Mouse (Mus musculus) small intestine, adult 2 months (tissue): Measurements from ENCODE around the gene Nkd2. TPM values are rescaled to one million over a fixed set of nuclear protein-coding genes. Genes with fewer than 3 reads are reported as not detected.

ENCODE experiments used
- H3K27ac ChIP-seq: fragments of 200-500 bp; 2 replicates; pipeline ENCODE4 v1.5.1; 2012; ENCODE audit warnings: low read depth, low read length, control low read depth, inconsistent platforms; ENCODE audit not compliant: insufficient read depth
- H3K27me3 ChIP-seq: fragments of 200-500 bp; 2 replicates; pipeline ENCODE4 v1.6.1; 2012; ENCODE audit warnings: mild to moderate bottlenecking, moderate library complexity, low read length, inconsistent platforms; ENCODE audit not compliant: control insufficient read depth, insufficient read depth
- H3K36me3 ChIP-seq: fragments of 200-500 bp; 2 replicates; pipeline ENCODE4 v1.6.1; 2012; ENCODE audit warnings: mild to moderate bottlenecking, low read length, control low read depth, inconsistent platforms; ENCODE audit not compliant: control insufficient read depth, insufficient read depth
- H3K4me1 ChIP-seq: fragments of 200-500 bp; 2 replicates; pipeline ENCODE4 v1.6.1; 2012; ENCODE audit warnings: low read length, inconsistent platforms, mixed read lengths; ENCODE audit not compliant: control insufficient read depth, insufficient read depth, insufficient read length
- H3K4me3 ChIP-seq: fragments of 200-500 bp; 2 replicates; pipeline ENCODE4 v1.5.1; 2012; ENCODE audit warnings: low read depth, mild to moderate bottlenecking, control low read depth, inconsistent platforms, low read length, moderate library complexity
- CTCF ChIP-seq: fragments of 200-500 bp; IDR thresholded peaks from 2 replicates; pipeline ENCODE4 v1.5.1; 2012; ENCODE audit warnings: low read depth, mild to moderate bottlenecking, control low read depth, inconsistent platforms, low read length, moderate library complexity, mixed read lengths; ENCODE audit not compliant: insufficient replicate concordance, insufficient read length; ENCODE audit errors: extremely low read depth
- POLR2A ChIP-seq: fragments of 200-500 bp; IDR thresholded peaks from 2 replicates; pipeline ENCODE4 v1.6.1; 2012; ENCODE audit warnings: low read depth, mild to moderate bottlenecking, control low read depth, inconsistent platforms, low read length, moderate library complexity
- WGBS: fragments of 180-500 bp; shearing (Covaris S2); methylation state at CpG from one replicate; pipeline ENCODE4 v1.1.7; 2018; 5-methylcytosine and 5-hydroxymethylcytosine counted together
- polyA plus RNA-seq: library from polyadenylated mRNA; depleted of rRNA; stranded (reverse); fragments of >200 nt; gene quantifications from 2 replicates; pipeline ENCODE4 v1.2.3, GENCODE M21; 2012

Gene Nkd2
- polyA plus RNA-seq, 1 experiment: 10.1 TPM

DNA sequence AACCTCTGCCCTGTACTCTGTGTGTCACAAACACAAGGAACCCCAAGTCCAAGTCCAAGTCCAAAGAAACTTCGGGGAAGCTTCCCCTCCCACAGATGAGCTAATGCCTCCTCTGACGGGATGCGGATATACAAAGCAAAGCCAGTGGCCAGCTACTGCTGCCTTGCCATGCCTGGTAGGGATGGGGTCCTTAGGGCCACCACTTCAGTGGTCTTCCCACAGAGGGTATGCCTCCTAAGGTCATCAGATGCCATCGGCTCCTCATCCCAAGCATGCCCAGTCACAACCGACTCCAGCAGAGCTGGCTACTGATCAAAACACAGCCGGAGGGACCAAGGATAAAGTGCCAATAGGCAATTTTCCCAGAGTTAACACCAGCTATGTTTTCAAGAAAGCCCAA lies 10.9 kb downstream of the Nkd2 start:
- peaks cover 3% of the 10 kb centered on the region; the same call in 1 of the 2 replicates for H3K4me1 ChIP-seq
- no peaks in the 10 kb centered on the region for H3K27me3 ChIP-seq
- TF ChIP-seq CTCF: no peak
- no peak for TF ChIP-seq POLR2A
- 63% methylated on average over 6 of the region's 6 CpGs for WGBS
- no peak overlapping the region for H3K4me3 ChIP-seq
- no peaks in the 10 kb centered on the region for H3K36me3 ChIP-seq
- no peak overlapping the region for H3K27ac ChIP-seq

GRCm38 (mm10) chr13:73835791-73836190 lies 11.6 kb downstream of the Nkd2 start:
- Histone ChIP-seq H3K36me3 (no peaks in the 10 kb centered on the region), H3K27me3 (no peaks in the 10 kb centered on the region), H3K4me3 (no peak overlapping the region), H3K4me1 (peaks cover 3% of the 10 kb centered on the region; the same call in 1 of the 2 replicates), H3K27ac (no peak overlapping the region)
- TF ChIP-seq CTCF (no peak), POLR2A (no peak)
- WGBS: 30% methylated on average over 4 of the region's 4 CpGs

DNA sequence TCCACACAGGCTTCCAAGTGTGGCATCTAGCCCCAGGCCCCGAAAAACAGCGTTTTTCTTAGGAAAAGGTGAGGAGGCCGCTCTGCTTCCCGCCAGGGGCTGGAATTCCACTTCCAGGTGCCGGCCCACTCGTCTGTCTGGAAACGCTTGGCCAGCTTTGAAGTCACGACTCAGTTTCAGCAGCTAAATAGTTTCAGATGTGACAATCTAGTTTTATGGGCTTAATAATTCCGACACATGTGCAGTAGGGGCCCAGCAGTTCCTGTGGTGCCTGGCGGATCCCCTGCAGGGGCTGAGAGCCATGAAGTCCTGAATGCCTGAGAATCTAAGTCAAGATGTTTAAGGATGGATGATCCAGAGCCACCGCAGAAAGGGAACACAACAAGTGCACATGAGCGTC lies 13.6 kb downstream of the Nkd2 start:
- TF ChIP-seq CTCF: no peak
- no peaks in the 10 kb centered on the region for H3K27me3 ChIP-seq
- 76% methylated on average over 12 of the region's 12 CpGs for WGBS

GRCm38 (mm10) chr13:73831486-73831885 lies 15.9 kb downstream of the Nkd2 start:
- Histone ChIP-seq H3K27ac (no peak overlapping the region), H3K36me3 (no peaks in the 10 kb centered on the region), H3K4me1 (peaks cover 1% of the 10 kb centered on the region; the same call in 1 of the 2 replicates), H3K27me3 (no peaks in the 10 kb centered on the region), H3K4me3 (no peak overlapping the region)
- WGBS: 1% methylated on average over 2 of the region's 2 CpGs
- TF ChIP-seq CTCF (peak; percentile 34; the same call in 1 of the 2 replicates), POLR2A (no peak)

More for the DNA sequence above, 13.6 kb downstream of the Nkd2 start:
- Histone ChIP-seq H3K27ac (no peak overlapping the region), H3K4me1 (peaks cover 3% of the 10 kb centered on the region; the same call in 1 of the 2 replicates), H3K36me3 (no peaks in the 10 kb centered on the region), H3K4me3 (no peak overlapping the region)

- Histone ChIP-seq H3K27ac (no peak overlapping the region), H3K4me3 (no peak overlapping the region), H3K36me3 (no peaks in the 10 kb centered on the region), H3K4me1 (0 out of 2 replicates have a peak, but pooled peaks cover 4% of the 10 kb centered on the region), H3K27me3 (no peaks in the 10 kb centered on the region)
- WGBS: 73% methylated on average over 8 of the region's 8 CpGs
- TF ChIP-seq POLR2A (no peak), CTCF (no peak)
These were observed 20.2 kb downstream of the Nkd2 start for GRCm38 (mm10) chr13:73827243-73827642.

- Histone ChIP-seq H3K4me1 (0 out of 2 replicates have a peak, but pooled peaks cover 4% of the 10 kb centered on the region), H3K27me3 (no peaks in the 10 kb centered on the region), H3K36me3 (no peaks in the 10 kb centered on the region), H3K4me3 (no peak overlapping the region), H3K27ac (no peak overlapping the region)
- WGBS: 29% methylated on average over 6 of the region's 6 CpGs
- TF ChIP-seq CTCF: no peak
- no peak for TF ChIP-seq POLR2A
These were observed 23.7 kb downstream of the Nkd2 start for GRCm38 (mm10) chr13:73823711-73824110.

GRCm38 (mm10) chr13:73822187-73822800 lies 25.1 kb downstream of the Nkd2 start:
- Histone ChIP-seq H3K36me3 (0 out of 2 replicates have a peak, but pooled peaks cover 2% of the 10 kb centered on the region), H3K4me3 (no peak overlapping the region), H3K4me1 (0 out of 2 replicates have a peak, but pooled peaks cover 4% of the 10 kb centered on the region), H3K27ac (no peak overlapping the region), H3K27me3 (no peaks in the 10 kb centered on the region)
- 65% methylated on average over 4 of the region's 4 CpGs for WGBS
- TF ChIP-seq CTCF (peak; percentile 74; the same call in 1 of the 2 replicates), POLR2A (no peak)
